Mouse (Mus musculus) olfactory bulb, adult 2 months (tissue): ENCODE measurements at regions not wholly inside any gene's neighbourhood (a gene's known extent, or its start where the extent isn't known, plus 50 kb on each side); places are given as distances from the start of the nearest gene placed in this dataset.

Experiments used
- CTCF ChIP-seq: fragments of 200-500 bp; IDR thresholded peaks from 2 replicates; pipeline ENCODE4 v1.5.1; 2012; ENCODE audit warnings: low read depth, mild to moderate bottlenecking, low read length, moderate library complexity; ENCODE audit not compliant: insufficient read depth
- POLR2A ChIP-seq: fragments of 200-500 bp; IDR thresholded peaks from 2 replicates; pipeline ENCODE4 v1.6.1; 2012; ENCODE audit warnings: mild to moderate bottlenecking, low read depth, low read length, moderate library complexity; ENCODE audit not compliant: insufficient read depth

GRCm38 (mm10) chr1:23264251-23264650 is 133.3 kb downstream of the Ogfrl1 start:
- TF ChIP-seq CTCF = no peak
- no peak for TF ChIP-seq POLR2A
